Mouse (Mus musculus) megakaryocyte, embryonic 14.5 days (primary cell): ENCODE results near the gene Sept1.

Source experiments
- FLI1 ChIP-seq: IDR thresholded peaks from 2 replicates; pipeline ENCODE4 v1.6.1; 2012; ENCODE audit warnings: low read length, inconsistent platforms, mixed read lengths
- GATA1 ChIP-seq: IDR thresholded peaks from 3 replicates; pipeline ENCODE4 v1.6.1; 2012; ENCODE audit warnings: mixed read lengths, low read length, inconsistent platforms, borderline replicate concordance

GRCm38 (mm10) chr7:127224616-127225015 lies 8.3 kb downstream of the Sept1 start:
- no peak for TF ChIP-seq GATA1
- no peak for TF ChIP-seq FLI1
